Mouse (Mus musculus) testis, adult 2 months (tissue): ENCODE measurements around the gene Epm2aip1.

ENCODE experiments used
- CTCF ChIP-seq: fragments of 200-500 bp; IDR thresholded peaks from 2 replicates; pipeline ENCODE4 v1.5.1; 2012; ENCODE audit warnings: low read depth, mild to moderate bottlenecking, inconsistent platforms, low read length, moderate library complexity; ENCODE audit not compliant: control insufficient read depth, insufficient read depth, insufficient replicate concordance
- POLR2A ChIP-seq: fragments of 200-500 bp; IDR thresholded peaks from 2 replicates; pipeline ENCODE4 v1.6.1; 2012; ENCODE audit warnings: low read depth, mild to moderate bottlenecking, inconsistent platforms, low read length, moderate library complexity; ENCODE audit not compliant: control insufficient read depth

GRCm38 (mm10) chr9:111237726-111238125, 34.0 kb upstream of the Epm2aip1 start:
- TF ChIP-seq CTCF (no peak), POLR2A (no peak)
